Mouse (Mus musculus) T-helper 1 cell (primary cell): ENCODE measurements at regions not wholly inside any gene's neighbourhood (a gene's known extent, or its start where the extent isn't known, plus 50 kb on each side); places are given as distances from the start of the nearest gene placed in this dataset.
"Not testable (repeated sequence)": the region's sequence is repeated elsewhere in the genome, so short reads cannot be mapped to it uniquely, and the experiment has no call there.

Experiments used
- in situ Hi-C: fragments of 300-600 bp; cut with MboI, MseI; formaldehyde crosslinking; loops from one replicate; pipeline ENCODE4 v1.15.1; 2025; ENCODE audit warnings: high pct_unique_total_duplicates

- in situ Hi-C loops: not testable (repeated sequence)
Observed at GRCm38 (mm10) chr11:41090391-41090900, 335.3 kb upstream of the Ccng1 start.

- in situ Hi-C loops: no loop called here
Observed at GRCm38 (mm10) chr11:41063570-41063969, 308.5 kb upstream of the Ccng1 start.

GRCm38 (mm10) chr11:41057796-41058195 lies 302.7 kb upstream of the Ccng1 start:
- in situ Hi-C loops: no loop called here

GRCm38 (mm10) chr11:41030018-41030417 lies 274.9 kb upstream of the Ccng1 start:
- in situ Hi-C loops: no loop called here

- in situ Hi-C loops: no loop called here
Observed at GRCm38 (mm10) chr11:41010096-41010495, 255.0 kb upstream of the Ccng1 start.

- in situ Hi-C loops: no loop called here
Observed at GRCm38 (mm10) chr11:40972806-40973205, 217.7 kb upstream of the Ccng1 start.

GRCm38 (mm10) chr11:40927168-40927567 lies 172.1 kb upstream of the Ccng1 start:
- in situ Hi-C loops: no loop called here

GRCm38 (mm10) chr11:40891485-40891884 lies 136.4 kb upstream of the Ccng1 start:
- in situ Hi-C loops: no loop called here

- in situ Hi-C loops: no loop called here
Observed at GRCm38 (mm10) chr11:40884509-40884908, 129.4 kb upstream of the Ccng1 start.

GRCm38 (mm10) chr11:40879589-40879988 lies 124.5 kb upstream of the Ccng1 start:
- in situ Hi-C loops: no loop called here

- in situ Hi-C loops: no loop called here
Observed at GRCm38 (mm10) chr11:40873002-40873401, 117.9 kb upstream of the Ccng1 start.

- in situ Hi-C loops: loop anchor here (10.0 kb wide), 1 partner anchor 1569 kb away; no protein-coding TSS in a partner anchor
Observed at GRCm38 (mm10) chr11:40865694-40866093, 110.6 kb upstream of the Ccng1 start.

GRCm38 (mm10) chr11:40851361-40851760 lies 96.2 kb upstream of the Ccng1 start:
- in situ Hi-C loops: no loop called here

- in situ Hi-C loops: no loop called here
Observed at GRCm38 (mm10) chr11:40850652-40851092, 95.6 kb upstream of the Ccng1 start.

GRCm38 (mm10) chr11:40846586-40846985 lies 91.5 kb upstream of the Ccng1 start:
- in situ Hi-C loops: no loop called here

GRCm38 (mm10) chr11:40835393-40835792 lies 80.3 kb upstream of the Ccng1 start:
- in situ Hi-C loops: no loop called here
